In the genomic region with DNA sequence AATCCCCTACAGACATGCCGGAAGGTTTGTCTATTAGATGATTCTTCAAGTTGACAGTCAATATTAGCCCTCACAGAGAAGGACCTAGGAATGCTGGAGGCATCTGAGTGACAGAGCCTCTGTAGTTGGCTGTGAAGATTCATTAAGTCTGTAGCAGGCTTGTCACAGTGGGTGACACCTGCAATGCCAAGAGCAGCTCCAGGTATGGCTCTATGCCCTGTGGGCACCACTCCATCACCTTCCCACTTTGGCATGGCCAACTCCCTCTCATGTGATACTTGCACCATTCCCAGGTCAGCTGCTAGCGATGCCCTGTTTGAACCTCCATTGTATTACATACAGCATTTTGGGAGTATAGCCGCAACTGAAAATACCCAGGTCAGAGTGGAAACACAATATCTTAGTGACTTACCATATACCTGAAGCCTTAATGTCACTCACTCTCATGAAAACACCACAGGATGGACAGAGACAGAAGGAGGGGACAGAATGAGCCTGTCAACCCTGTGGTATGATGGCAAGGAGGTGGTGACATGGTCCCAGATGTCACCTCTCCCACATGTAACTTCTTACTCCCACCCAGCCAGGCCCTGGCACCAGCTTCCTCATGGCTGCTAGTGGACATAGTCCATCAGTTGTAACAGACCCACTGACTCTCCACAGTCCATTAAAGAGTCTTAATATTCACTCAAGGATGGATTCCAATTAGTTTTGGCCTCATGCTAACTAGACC, we compare ENCODE assay signal across 24 mouse cellular contexts. TPM values are rescaled to one million over a fixed set of nuclear protein-coding genes. Genes with fewer than 3 reads are reported as not detected.
DNase-seq lines count a peak whose midpoint lies in the region; ATAC-seq and TF ChIP-seq lines count a peak whose summit lies in the region.
"Had no signal": no experiment of that assay in that cellular context is flagged by ENCODE, and none has a peak within 500 bp of the region (broad histone marks: within the 10 kb centered on the region; RNA-seq: fewer than 3 reads in every experiment).

No protein-coding gene starts in this region.

- H3K27ac ChIP-seq in hindbrain, postnatal 0 days = peak overlapping the region; percentile 56; the same call in 1 of the 2 replicates
- H3K27ac ChIP-seq in hindbrain, embryonic 12.5 days = no peak overlapping the region
- H3K27ac ChIP-seq: embryonic facial prominence, embryonic 12.5 days; heart, adult 2 months; limb, embryonic 13.5 days; lung, embryonic 15.5 days; midbrain, embryonic 10.5 days; neural tube, embryonic 12.5 days had no signal

- no peaks in the 10 kb centered on the region for H3K4me1 ChIP-seq in hindbrain, postnatal 0 days (ENCODE audit: insufficient read depth, low read length)
- H3K4me1 ChIP-seq in hindbrain, embryonic 12.5 days = no peaks in the 10 kb centered on the region
- H3K4me1 ChIP-seq: embryonic facial prominence, embryonic 12.5 days; heart, embryonic 12.5 days; lung, embryonic 15.5 days; neural tube, embryonic 12.5 days had no signal

- intact Hi-C loops in heart, postnatal 25 days (cut with DNase I) = no loop called here

- no peak for TF ChIP-seq CTCF in hindbrain, postnatal 0 days (IDR thresholded peaks at IDR 0.05; ENCODE audit: low read depth)

- 85% methylated on average over 3 of the region's 3 CpGs for WGBS in hindbrain, postnatal 0 days
- 96% methylated on average over 3 of the region's 3 CpGs for WGBS in hindbrain, embryonic 12.5 days

- no peak overlapping the region for H3K9ac ChIP-seq in hindbrain, postnatal 0 days (replicated peaks; ENCODE audit: low read length)
- no peak overlapping the region for H3K9ac ChIP-seq in hindbrain, embryonic 12.5 days
- H3K9ac ChIP-seq: embryonic facial prominence, embryonic 12.5 days; heart, embryonic 12.5 days; limb, embryonic 13.5 days; lung, embryonic 15.5 days; neural tube, embryonic 12.5 days had no signal

- H3K36me3 ChIP-seq in hindbrain, postnatal 0 days (ENCODE audit: insufficient read depth, low read length) = no peaks in the 10 kb centered on the region
- H3K36me3 ChIP-seq in hindbrain, embryonic 12.5 days = no peaks in the 10 kb centered on the region
- H3K36me3 ChIP-seq: embryonic facial prominence, embryonic 12.5 days; heart, embryonic 12.5 days; limb, embryonic 13.5 days; lung, embryonic 15.5 days; midbrain, embryonic 10.5 days; neural tube, embryonic 12.5 days had no signal

- DNase-seq in hindbrain, postnatal 0 days (ENCODE audit: low spot score) = peak; percentile 32
- DNase-seq in cerebellum, adult 11 months = peak; percentile 95
- peak; percentile 95 for DNase-seq in cerebellum, adult 8-10 months
- peak; percentile 98 for DNase-seq in cerebellum, postnatal 25 days
- no peak for DNase-seq in thymus, postnatal 0 days (ENCODE audit: low spot score)
- no peak for DNase-seq in heart, postnatal 25 days (ENCODE audit: low spot score)
- DNase-seq: adrenal gland, postnatal 36 days; gastrocnemius, postnatal 36 days; heart, adult 2 months; kidney, adult 11 months; kidney, postnatal 14 days; thymus, postnatal 14 days had no signal

- 0 out of 2 replicates have a peak, but pooled peaks have one; percentile 36 for ATAC-seq in hindbrain, postnatal 0 days
- ATAC-seq in hindbrain, embryonic 12.5 days (ENCODE audit: low FRiP score) = no peak
- ATAC-seq: CD4-positive, CD25-positive, alpha-beta regulatory T cell, adult 4 months; inflammation-experienced regulatory T-cells, adult 6 months; midbrain, embryonic 16.5 days had no signal

- no peak overlapping the region for H3K4me3 ChIP-seq in hindbrain, postnatal 0 days (ENCODE audit: low read length)
- no peak overlapping the region for H3K4me3 ChIP-seq in hindbrain, embryonic 12.5 days
- H3K4me3 ChIP-seq: embryonic facial prominence, embryonic 12.5 days; heart, adult 2 months; heart, embryonic 12.5 days; limb, embryonic 13.5 days; lung, embryonic 15.5 days; midbrain, embryonic 10.5 days; myocyte; neural tube, embryonic 12.5 days had no signal

- no peaks in the 10 kb centered on the region for H3K27me3 ChIP-seq in hindbrain, postnatal 0 days (ENCODE audit: insufficient read depth, low read length)
- H3K27me3 ChIP-seq in hindbrain, embryonic 12.5 days = no peaks in the 10 kb centered on the region
- H3K27me3 ChIP-seq: embryonic facial prominence, embryonic 12.5 days; heart, embryonic 12.5 days; limb, embryonic 13.5 days; lung, embryonic 15.5 days; neural tube, embryonic 12.5 days had no signal

- no peak overlapping the region for H3K4me2 ChIP-seq in hindbrain, postnatal 0 days (ENCODE audit: low read depth, low read length)
- H3K4me2 ChIP-seq in hindbrain, embryonic 12.5 days (replicated peaks) = no peak overlapping the region
- H3K4me2 ChIP-seq: embryonic facial prominence, embryonic 12.5 days; heart, embryonic 12.5 days; limb, embryonic 13.5 days; liver, embryonic 11.5 days; lung, embryonic 15.5 days; neural tube, embryonic 12.5 days had no signal

- H3K9me3 ChIP-seq in hindbrain, postnatal 0 days (ENCODE audit: low read length) = no peaks in the 10 kb centered on the region
- no peaks in the 10 kb centered on the region for H3K9me3 ChIP-seq in hindbrain, embryonic 12.5 days (replicated peaks)
- H3K9me3 ChIP-seq: lung, embryonic 15.5 days; neural tube, embryonic 12.5 days had no signal

RNA-seq across cellular contexts. Expression of a gene that starts 37.4 kb away (rescaled TPM):
- 93.9 and 95.2 TPM in 2 replicates for total RNA-seq in hindbrain, postnatal 0 days (2014; rRNA removed)
- polyA plus RNA-seq in hindbrain, postnatal 0 days (2015; fragmentation: Nextera tagmentation; extraction: Ambion mirVana) = 171 and 180 TPM in 2 replicates
- polyA plus RNA-seq in hindbrain, embryonic 12.5 days (2016; fragmentation: Nextera tagmentation; extraction: Ambion mirVana) = 42.8 and 48.9 TPM in 2 replicates
- polyA plus RNA-seq in thymus, postnatal 0 days (2015; fragmentation: Nextera tagmentation; extraction: Ambion mirVana) = 145 and 152 TPM in 2 replicates
- 10 to 100 TPM; 15.3 to 20.8 TPM for total RNA-seq in heart, postnatal 25 days (2021)

Comparison
In these comparisons a context has a peak if more than half of its experiments do, and no peak if none do; other contexts are left out.
1. DNase-seq: peak in hindbrain, postnatal 0 days (single experiment), cerebellum, adult 11 months (single experiment), cerebellum, adult 8-10 months (single experiment) and cerebellum, postnatal 25 days (2 of 2); none in thymus, postnatal 0 days (single experiment) and heart, postnatal 25 days (single experiment).